Mouse (Mus musculus): ENCODE results near the gene Ikzf1.

- no peak for TF ChIP-seq CTCF (IDR thresholded peaks at IDR 0.05; ENCODE audit: control insufficient read depth, insufficient read depth, insufficient replicate concordance, low read depth, low read length)
- TF ChIP-seq POLR2A (IDR thresholded peaks at IDR 0.05; ENCODE audit: control insufficient read depth, low read depth, low read length) = no peak
Observed at GRCm38 (mm10) chr11:11687551-11688185, 2.9 kb downstream of the Ikzf1 start.

All from testis, adult 2 months (tissue).